Mouse (Mus musculus) monocyte, adult 5-6 weeks (primary cell): ENCODE measurements around the gene Nxf1. TPM values are rescaled to one million over a fixed set of nuclear protein-coding genes. Genes with fewer than 3 reads are reported as not detected.

Source experiments
- ATAC-seq: fragments of 153-309, 156-312 bp; replicated peaks from 2 replicates; pipeline ENCODE4 v1.8.0; 2017; ENCODE audit warnings: mild to moderate bottlenecking; ENCODE audit not compliant: low TSS enrichment, insufficient number of reproducible peaks, severe bottlenecking, poor library complexity, low FRiP score
- total RNA-seq: library from RNA; stranded (forward); fragments of 200-1000, 200-491, 200-594 nt; gene quantifications from 3 replicates; pipeline ENCODE4 v1.2.3, GENCODE M21; 2017

Gene Nxf1
- total RNA-seq, 1 experiment from 2014 or later: 85.6 TPM

DNA sequence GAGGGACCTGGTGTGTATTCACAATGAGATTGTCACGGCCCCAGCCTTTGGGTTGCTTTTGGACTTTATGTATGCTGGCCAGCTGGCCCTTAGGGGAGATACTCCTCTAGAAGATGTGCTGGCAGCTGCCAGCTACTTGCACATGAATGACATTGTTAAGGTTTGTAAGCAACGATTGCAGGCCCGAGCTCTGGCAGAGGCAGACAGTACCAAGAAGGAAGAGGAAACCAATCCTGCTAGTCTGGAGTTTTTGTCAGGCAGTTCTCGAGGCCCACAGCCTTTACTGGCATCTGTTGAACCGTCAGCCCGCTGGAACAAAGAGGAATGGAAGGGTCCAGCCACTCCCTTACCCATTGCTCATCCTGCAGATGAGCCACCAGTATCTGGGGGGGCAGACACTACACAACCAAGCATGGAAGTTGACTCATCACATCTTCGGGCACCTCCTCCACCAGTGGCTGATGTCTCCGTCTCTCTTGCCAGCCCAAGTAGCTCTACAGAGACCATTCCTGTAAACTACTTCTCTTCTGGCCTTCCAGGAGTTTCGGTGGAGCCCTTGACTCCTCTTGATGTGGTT is 46.4 kb downstream of the Nxf1 start:
- no peak for ATAC-seq

DNA sequence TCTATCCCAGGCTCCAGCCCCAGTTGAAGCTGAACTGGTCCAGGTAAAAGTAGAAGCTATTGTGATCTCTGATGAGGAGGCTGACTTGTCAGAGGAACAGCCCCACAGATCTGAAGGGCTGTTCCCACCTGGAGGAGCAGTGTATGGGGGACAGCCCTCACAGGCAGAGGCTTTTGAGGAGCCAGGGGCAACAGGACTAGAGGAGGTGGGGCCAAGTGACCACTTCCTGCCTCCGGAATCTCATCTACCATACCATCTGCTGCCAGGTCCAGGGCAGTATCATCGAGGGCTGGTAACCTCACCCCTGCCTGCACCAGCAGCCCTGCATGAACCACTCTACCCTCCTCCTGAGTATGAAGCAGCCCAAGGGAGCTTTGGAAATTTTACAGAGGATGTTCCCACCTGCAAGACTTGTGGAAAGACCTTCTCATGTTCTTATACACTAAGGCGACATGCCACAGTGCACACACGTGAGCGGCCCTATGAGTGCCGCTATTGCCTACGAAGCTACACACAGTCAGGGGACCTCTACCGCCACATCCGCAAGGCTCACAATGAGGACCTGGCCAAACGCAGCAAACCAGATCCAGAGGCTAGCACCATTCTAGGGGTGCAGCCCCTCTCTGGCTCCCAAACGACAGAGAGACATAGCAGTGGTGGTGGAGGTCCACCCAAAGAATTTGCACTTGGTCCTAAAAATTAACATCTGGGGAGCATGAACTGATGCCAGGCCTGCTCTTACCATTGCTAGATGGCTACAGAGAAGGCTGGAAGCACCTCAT is 47.2 kb downstream of the Nxf1 start:
- no peak for ATAC-seq

DNA sequence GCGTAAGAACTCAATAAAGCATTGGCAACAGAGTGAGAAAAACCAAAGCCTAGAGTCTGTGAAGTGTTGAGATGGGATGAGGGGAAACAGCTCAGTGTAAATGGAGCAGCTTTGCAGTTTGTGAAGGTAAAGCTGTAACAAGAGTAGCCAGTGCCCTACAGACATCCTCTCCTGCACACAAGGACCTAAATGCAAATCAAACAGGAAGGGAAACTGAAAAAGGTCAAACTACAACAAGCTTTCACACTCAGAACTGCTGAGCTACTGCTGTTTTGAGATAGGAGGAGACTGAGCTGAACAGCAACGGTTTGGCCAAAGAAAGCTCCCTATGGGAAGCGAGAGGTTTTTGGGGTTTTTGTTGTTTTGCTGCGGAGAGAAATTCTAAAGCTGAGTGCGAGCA is 49.9 kb downstream of the Nxf1 start:
- peak; percentile 28; the same call in 1 of the 2 replicates for ATAC-seq

DNA sequence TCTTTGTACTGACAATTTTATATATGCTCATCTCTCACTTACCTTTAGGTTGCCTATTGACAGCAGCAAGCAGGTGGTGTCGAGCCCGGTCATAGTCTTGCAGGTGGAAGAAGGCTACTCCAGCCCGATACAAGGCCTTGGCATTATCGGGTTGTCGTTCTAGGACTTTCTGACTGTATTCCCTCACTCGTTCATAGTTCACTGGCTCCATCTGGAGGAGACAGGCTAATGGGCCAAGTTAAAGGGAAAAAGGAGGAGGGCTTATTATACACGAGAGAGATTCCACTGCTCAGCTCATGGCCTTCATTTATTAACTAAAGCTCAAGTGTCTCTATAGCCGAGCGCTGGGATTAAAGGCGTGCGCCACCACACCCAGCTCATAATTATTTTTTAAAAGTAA is 58.9 kb downstream of the Nxf1 start:
- ATAC-seq: no peak

DNA sequence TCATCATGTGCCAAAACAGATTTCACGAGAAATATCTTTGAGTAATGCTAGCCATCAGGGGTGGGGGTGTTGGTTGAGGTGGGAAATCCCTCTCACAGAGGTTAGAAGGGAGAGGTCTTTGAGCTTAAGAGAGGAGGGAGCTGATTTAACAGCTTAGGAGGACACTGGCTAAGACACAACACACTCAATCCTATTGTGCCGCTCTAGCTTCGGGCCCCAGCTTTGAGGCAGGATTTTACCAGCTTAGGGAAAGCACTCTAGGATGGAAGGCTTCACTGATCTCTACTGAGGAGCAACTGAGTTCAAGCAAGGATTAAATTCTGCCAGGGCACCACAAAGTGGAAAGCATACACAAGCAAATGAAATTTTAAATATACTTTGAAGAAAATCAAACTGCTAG is 60.1 kb downstream of the Nxf1 start:
- no peak for ATAC-seq

DNA sequence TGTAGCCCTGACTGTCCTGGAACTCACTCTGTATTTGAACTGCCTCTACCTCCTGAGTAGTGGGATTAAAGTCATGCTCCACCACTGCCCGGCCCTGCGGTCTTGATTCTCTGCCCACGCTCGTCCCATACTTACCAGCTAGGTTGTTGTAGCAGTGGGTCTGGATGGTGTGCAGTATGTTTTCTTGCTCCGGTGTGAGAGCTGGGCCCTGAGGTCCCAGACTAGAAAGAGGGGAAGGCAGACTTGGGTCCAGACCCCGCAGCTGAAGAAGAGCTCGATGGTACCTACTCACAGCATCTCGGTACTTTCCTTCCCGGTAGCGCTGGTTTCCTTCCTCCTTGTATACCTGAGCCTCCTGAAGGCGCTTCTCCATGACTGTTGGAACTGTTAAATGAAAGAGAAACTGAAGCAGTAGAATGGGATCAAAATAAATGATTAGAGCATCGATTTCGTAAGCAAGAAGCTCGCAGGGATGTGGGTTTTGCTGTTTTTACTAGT is 61.5 kb downstream of the Nxf1 start:
- no peak for ATAC-seq

DNA sequence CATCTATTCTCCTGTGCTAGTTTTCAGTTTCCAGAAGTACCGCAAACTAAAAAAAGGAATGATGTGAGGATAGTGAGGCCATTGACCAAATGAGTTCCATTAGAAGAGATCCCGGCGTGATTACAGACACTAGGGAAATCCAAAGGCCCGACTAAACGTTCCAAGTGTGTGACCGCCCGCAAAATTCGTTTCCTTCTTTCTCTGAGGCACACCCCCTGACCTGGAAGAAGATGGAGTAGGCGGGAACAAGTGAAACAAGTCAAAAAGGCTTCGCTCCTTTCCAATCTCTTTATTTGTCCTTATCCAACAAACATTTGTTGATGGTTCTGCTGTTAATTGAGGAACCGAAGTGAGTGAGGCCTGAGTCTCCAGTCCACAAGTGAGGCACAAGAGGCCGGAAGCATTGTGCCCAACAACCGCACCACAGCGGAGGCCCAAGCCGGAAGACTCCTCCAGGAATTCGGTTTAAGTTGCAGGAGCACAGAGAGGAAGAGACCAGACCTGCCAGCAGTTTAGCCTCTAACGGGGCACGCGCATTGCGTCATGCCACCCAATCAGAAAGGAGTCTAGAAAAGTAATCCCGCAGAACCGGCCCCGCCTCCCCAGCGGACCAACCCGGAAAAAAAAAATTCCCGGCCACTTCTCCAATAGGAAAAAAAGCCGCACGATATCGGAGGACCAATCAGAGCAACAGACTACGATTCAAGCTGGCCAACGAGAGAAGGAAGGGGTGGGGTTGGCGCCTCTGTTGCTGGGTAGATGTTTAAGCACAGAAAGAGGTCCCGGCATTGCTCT is 62.1 kb downstream of the Nxf1 start, which contains the start of gene Ttc9c:
Ttc9c (minus strand) TSS at position 533 of the 795 bp plus-strand sequence.
- ATAC-seq: peak; percentile 72

DNA sequence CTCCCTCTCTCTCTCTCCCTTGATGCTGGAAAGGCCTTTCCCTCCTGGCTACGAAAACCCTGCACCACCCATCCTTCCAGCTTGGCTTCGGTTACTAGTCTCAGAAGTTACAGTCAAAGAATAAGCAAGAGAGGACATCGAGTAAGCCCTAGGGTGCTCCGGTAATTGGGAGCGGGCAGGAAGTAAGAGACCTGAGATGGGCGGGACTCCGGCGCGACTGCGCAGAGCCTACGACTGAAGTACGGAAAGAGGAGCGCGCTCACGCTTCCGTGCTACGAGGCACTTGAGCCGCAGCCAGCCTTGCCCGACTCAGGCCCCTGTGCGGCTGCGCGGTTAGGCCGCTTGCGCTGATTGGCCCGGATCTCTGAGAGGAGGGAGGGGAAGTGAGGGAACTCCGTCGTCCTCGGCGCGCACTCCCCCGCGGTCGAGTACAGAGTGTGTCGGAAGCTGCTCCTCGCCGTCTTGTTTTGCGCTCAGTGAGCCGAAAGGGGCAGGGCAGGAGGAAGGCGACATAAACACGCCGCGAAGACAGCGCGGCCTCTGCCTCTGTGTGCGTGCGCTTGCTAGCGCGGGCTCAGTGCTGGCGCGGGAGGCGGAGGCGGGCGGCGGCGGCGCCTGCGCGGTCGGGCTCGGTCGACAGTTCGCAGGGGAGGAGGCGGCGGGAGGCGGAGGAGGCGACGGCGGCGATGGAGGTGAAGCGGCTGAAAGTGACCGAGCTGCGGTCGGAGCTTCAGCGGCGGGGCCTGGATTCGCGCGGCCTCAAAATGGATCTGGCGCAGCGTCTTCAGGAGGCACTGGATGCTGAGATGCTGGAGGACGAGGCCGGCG is 62.9 kb downstream of the Nxf1 start, which contains the start of gene Hnrnpul2:
Hnrnpul2 (plus strand) TSS at position 415 of the 828 bp plus-strand sequence.
- ATAC-seq: peak; percentile 87

Other genes with a start within 250 kb of the Nxf1 start
- 0.21 TPM in 1 of 3 replicates, not detected in the others for gene Slc22a8, start 165.8 kb upstream of the Nxf1 start, total RNA-seq
- gene Slc22a6, start 139.0 kb upstream of the Nxf1 start, total RNA-seq: not detected in 3 replicates
- gene Chrm1, start 93.3 kb upstream of the Nxf1 start, total RNA-seq: not detected in 3 replicates
- gene Slc3a2, start 33.7 kb upstream of the Nxf1 start, total RNA-seq: 61.4 to 198 TPM (median 77.3 TPM) in 3 replicates
- gene Wdr74, start 21.2 kb upstream of the Nxf1 start, total RNA-seq: 32.5 to 68.4 TPM (median 56.6 TPM) in 3 replicates
- gene 1700092M07Rik, start 16.4 kb upstream of the Nxf1 start, total RNA-seq: 1.9 to 2.8 TPM in 2 of 3 replicates, not detected in the other
- gene Stx5a, start 15.7 kb upstream of the Nxf1 start, total RNA-seq: 105 to 173 TPM (median 138 TPM) in 3 replicates
- gene Tmem223, start 13.9 kb downstream of the Nxf1 start, total RNA-seq: 10.2 to 19.0 TPM (median 12.6 TPM) in 3 replicates
- gene Tmem179b, start 17.4 kb downstream of the Nxf1 start, total RNA-seq: 86.6 to 115 TPM (median 101 TPM) in 3 replicates
- 2.0 to 11.4 TPM (median 4.5 TPM) in 3 replicates for gene Taf6l, start 29.3 kb downstream of the Nxf1 start, total RNA-seq
- 31.6 to 48.4 TPM (median 47.3 TPM) in 3 replicates for gene Polr2g, start 41.5 kb downstream of the Nxf1 start, total RNA-seq
- 0.85 to 1.2 TPM (median 1.1 TPM) in 3 replicates for gene Zbtb3, start 45.5 kb downstream of the Nxf1 start, total RNA-seq
- gene Ttc9c, start 62.3 kb downstream of the Nxf1 start, total RNA-seq: 40.1 to 52.8 TPM (median 48.3 TPM) in 3 replicates
- gene Hnrnpul2, start 62.9 kb downstream of the Nxf1 start, total RNA-seq: 84.4 to 149 TPM (median 101 TPM) in 3 replicates
- gene AC129217.1, start 72.7 kb downstream of the Nxf1 start, total RNA-seq: 40.4 to 54.5 TPM (median 44.1 TPM) in 3 replicates
- gene Bscl2, start 80.4 kb downstream of the Nxf1 start, total RNA-seq: 25.1 to 34.8 TPM (median 30.9 TPM) in 3 replicates
- gene Gng3, start 82.1 kb downstream of the Nxf1 start, total RNA-seq: 0.39 to 0.64 TPM in 2 of 3 replicates, not detected in the other
- 0.10 to 0.78 TPM (median 0.32 TPM) in 3 replicates for gene Lrrn4cl, start 93.7 kb downstream of the Nxf1 start, total RNA-seq
- 200 to 274 TPM (median 220 TPM) in 3 replicates for gene Ubxn1, start 114.4 kb downstream of the Nxf1 start, total RNA-seq
- gene Uqcc3, start 123.8 kb downstream of the Nxf1 start, total RNA-seq: 45.0 to 55.1 TPM (median 54.5 TPM) in 3 replicates
- 18.1 to 52.5 TPM (median 21.3 TPM) in 3 replicates for gene Lbhd1, start 126.7 kb downstream of the Nxf1 start, total RNA-seq
- gene Gm49403, start 126.9 kb downstream of the Nxf1 start, total RNA-seq: not detected in 3 replicates
- 62.5 to 90.9 TPM (median 65.3 TPM) in 3 replicates for gene 1810009A15Rik, start 131.8 kb downstream of the Nxf1 start, total RNA-seq
- gene Gm49416, start 131.9 kb downstream of the Nxf1 start, total RNA-seq: not detected in 3 replicates
- 5.8 to 9.1 TPM (median 7.4 TPM) in 3 replicates for gene Ints5, start 135.9 kb downstream of the Nxf1 start, total RNA-seq
- gene Ganab, start 141.0 kb downstream of the Nxf1 start, total RNA-seq: 57.5 to 87.0 TPM (median 59.6 TPM) in 3 replicates
- gene B3gat3, start 163.3 kb downstream of the Nxf1 start, total RNA-seq: 34.2 to 75.8 TPM (median 50.2 TPM) in 3 replicates
- 2.1 to 7.6 TPM (median 3.6 TPM) in 3 replicates for gene Rom1, start 172.3 kb downstream of the Nxf1 start, total RNA-seq
- 39.3 to 101 TPM (median 62.5 TPM) in 3 replicates for gene Eml3, start 172.5 kb downstream of the Nxf1 start, total RNA-seq
- 129 to 201 TPM (median 158 TPM) in 3 replicates for gene Mta2, start 184.8 kb downstream of the Nxf1 start, total RNA-seq
- gene Tut1, start 196.8 kb downstream of the Nxf1 start, total RNA-seq: 14.8 to 16.9 TPM (median 16.7 TPM) in 3 replicates
- 313 to 352 TPM (median 341 TPM) in 3 replicates for gene Eef1g, start 210.0 kb downstream of the Nxf1 start, total RNA-seq
- 408 to 1,020 TPM (median 414 TPM) in 3 replicates for gene Ahnak, start 232.2 kb downstream of the Nxf1 start, total RNA-seq